Mouse (Mus musculus): ENCODE measurements around the gene Gm45837.

Gm45837 gene

GRCm38 (mm10) chr7:101449855-101450254 lies 39.2 kb downstream of the Gm45837 start:
- no peak for DNase-seq

GRCm38 (mm10) chr7:101450422-101451401 lies 40.0 kb downstream of the Gm45837 start:
- peak; percentile 82 to 84 for DNase-seq

- no peak for DNase-seq
Observed at GRCm38 (mm10) chr7:101452669-101453068, 42.0 kb downstream of the Gm45837 start.

DNA sequence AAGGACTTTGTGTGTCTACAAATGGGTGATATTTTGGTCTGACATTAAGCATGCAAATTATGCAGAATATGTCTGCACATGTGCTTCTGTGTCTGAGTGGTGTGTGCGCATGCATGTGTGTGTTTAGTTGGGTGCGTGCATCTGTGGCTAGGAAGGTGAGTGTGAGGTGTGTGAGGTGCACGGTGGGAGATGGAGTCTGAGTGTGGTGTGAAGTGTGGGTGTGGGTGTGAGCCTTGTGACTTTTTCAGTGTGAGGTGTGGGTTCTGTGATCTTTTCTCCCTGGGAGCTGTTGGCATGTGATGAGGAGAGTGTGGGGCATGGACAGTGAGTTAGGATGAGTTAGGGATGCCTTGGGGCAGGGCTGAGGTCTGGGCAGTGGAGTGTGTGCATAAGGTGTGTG lies 42.6 kb downstream of the Gm45837 start:
- DNase-seq: no peak

DNA sequence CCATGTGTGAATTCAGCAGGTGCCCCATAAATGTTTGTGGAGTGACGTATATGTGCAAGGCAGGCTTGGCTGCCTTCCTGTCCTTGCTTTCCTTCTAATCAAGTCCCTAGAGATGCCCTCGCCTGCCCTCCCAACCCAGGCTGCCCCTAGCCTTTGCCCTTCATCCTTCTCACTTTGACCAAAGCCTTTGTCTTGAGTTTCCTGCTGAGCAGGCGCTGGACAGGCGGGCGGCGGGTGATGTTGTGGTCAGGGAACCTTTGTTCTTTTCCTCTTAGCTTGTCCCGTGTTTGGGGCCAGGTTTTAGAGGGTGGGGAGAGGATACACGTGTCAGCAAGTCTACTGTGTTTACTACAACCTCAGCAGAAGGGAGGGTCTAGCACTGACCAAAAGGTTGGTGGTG lies 43.0 kb downstream of the Gm45837 start:
- DNase-seq: no peak

GRCm38 (mm10) chr7:101454479-101454878 lies 43.8 kb downstream of the Gm45837 start:
- DNase-seq: no peak

DNA sequence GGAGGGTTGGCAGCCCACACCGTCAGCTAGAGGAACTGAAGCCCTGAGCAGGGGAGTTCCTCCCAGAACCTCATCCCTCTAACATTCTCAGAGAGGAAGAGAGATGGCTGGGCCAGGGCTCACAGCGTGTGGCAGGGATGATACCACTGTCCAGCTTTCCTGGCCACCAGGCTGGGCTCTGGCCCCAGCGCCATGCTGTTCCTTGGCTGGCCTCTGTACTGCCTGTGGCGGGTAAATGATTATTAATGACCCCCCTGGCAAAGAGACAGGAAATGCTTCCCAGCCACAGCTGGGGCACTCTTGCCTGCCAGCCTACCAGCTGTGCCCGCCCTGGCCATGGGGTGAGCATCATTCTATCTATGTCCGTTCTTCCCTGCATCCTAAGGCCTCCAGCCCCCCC lies 44.5 kb downstream of the Gm45837 start:
- DNase-seq: no peak

- no peak for DNase-seq
Observed at GRCm38 (mm10) chr7:101456318-101456717, 45.6 kb downstream of the Gm45837 start.

GRCm38 (mm10) chr7:101456789-101457188 lies 46.1 kb downstream of the Gm45837 start:
- no peak for DNase-seq

GRCm38 (mm10) chr7:101457283-101457682 lies 46.6 kb downstream of the Gm45837 start:
- no peak for DNase-seq

- no peak for DNase-seq
Observed at GRCm38 (mm10) chr7:101457801-101458200, 47.1 kb downstream of the Gm45837 start.

DNA sequence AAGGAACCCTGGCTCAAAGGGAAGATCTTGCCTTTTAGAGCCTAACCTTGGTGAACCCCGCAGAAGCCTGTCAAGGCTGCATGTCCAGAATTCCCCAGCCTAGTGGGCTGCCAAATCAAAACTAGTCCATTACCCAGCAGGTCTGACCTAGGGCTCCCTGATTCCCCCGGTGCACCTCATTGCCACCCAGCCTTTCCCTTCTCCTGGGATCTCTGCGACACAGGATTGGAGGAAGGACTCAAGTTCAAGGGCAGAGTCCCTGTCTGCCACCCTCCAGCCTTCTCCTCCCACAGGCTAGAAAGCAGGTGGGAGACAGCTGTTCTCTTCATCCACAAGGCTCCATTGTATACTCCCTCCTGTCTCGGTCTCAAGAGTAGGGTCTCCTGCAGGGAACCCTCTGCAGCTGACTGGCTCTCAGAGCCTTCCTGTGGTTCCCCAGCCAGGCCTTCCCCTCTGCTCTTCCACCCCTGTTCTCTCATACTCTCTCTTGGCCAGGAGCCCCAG lies 47.6 kb downstream of the Gm45837 start:
- no peak for DNase-seq

GRCm38 (mm10) chr7:101459305-101459813 lies 48.7 kb downstream of the Gm45837 start:
- DNase-seq: no peak

GRCm38 (mm10) chr7:101459923-101460607 lies 49.4 kb downstream of the Gm45837 start:
- no peak for DNase-seq

- no peak for DNase-seq
Observed at GRCm38 (mm10) chr7:101460608-101460957, 49.9 kb downstream of the Gm45837 start.

DNA sequence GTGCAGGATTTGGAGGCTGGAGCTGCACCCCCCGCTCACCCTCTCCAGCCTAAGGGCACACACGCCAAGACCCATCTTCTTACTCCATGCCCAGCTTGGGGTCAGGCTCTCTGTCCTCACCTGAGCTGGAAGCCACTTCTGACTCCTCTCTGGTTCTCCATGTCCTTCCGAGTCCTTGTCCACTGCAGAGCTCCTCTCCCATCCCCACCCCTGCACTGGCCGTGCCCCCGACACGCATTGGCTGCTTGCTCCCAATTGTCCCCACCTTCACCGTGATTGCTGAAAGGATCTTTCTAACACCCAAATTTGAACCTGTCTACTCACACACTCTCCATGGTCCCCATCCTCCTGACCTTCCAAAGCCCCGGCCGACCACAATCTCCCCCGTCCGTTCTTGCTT lies 50.9 kb downstream of the Gm45837 start:
- DNase-seq: no peak

DNA sequence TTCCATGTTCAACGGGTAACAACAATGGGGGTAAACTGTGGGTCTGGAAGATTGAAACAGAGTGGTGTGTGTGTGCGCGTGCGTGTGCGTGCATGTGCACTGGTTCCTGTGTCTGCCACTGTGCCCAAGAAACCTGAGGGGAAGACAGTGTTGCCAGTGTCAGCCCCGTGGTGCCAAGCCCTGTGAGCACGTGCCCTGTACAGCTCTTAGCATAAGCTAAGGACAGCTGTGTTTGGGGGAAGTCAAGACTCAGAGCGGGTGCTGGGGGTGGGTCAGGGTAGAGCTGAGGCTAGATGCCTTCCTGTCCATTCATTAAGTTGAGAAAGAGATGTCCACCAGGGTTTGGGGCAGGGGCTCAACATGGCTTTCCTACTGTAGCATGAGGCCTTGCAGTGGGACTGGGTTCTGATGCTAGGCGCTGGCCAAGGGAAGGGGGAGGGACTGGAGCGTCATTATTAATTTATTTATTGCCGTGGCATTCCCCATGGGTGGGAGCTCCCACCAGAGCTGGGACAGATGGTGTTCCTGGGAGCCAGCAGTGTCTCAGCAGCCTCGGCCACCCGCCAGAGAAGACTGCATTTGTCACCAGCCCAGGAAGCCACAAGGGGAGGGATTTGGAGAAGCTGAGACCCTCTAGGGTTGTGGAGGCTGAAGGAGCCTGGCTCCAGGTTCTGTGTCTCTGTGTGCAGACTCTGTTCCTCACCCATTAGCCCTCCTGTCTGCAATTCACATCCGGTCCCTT lies 51.8 kb downstream of the Gm45837 start:
- no peak for DNase-seq

- no peak for DNase-seq
Observed at GRCm38 (mm10) chr7:101463665-101464271, 53.1 kb downstream of the Gm45837 start.

GRCm38 (mm10) chr7:101464927-101465326 lies 54.2 kb downstream of the Gm45837 start:
- DNase-seq: no peak

DNA sequence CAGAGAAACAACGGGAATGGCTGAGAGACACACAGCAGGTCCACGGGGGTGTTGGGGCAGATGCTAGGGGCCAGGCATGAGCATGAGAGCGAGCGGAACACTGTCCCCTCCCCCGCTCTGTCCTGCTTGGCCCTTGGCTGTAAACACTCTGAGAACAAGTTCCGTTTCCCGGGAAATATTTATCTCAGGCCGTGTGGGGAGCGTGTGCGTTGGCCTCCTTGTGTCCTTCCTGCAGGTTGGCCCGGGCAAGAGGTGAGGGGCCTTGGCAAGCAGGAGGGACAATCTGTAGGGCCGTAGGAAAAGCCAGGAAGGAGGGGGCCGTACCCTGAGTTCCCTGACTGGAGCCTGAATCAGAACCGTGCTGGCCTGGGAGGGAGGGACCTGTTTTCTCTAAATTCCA lies 54.7 kb downstream of the Gm45837 start:
- DNase-seq: peak; percentile 56 to 73

DNA sequence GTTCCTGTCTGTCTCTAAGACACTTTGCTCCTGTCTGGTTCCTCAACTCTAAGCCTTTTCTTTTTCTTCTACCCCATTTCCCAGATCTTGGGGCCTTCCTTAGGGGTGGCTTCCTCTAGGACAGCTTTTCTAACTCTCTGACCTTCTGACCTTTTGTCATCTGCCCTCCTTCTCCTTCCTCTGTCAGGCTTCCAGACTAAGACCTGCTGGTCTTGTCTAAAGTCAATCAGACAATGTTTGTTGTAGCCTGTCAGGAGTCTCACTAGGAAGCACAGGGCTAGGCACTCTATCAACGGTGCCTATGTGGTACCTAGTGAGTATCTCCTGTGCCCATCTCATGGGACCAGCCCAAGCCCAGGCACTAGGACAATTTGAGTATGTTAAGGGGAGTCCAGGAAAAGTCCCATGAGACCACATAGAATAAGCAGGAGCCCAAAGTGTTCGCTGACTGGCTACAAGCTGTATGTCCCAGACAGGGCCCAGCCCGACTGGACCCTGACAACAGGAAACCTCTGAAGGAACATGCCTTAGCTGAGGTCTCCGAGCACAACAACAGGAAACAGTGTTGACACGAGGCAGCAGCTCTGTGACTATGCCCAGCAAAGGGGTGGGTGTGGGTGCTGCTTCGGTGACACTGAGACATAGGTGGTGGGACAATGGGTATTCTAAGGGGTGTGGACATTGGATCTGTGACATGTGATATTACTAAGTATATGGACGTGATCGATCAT lies 55.3 kb downstream of the Gm45837 start:
- peak; percentile 50 to 59 for DNase-seq
